Mouse (Mus musculus) ES-E14 (cell line): Measurements from ENCODE around the gene Birc5. TPM values are rescaled to one million over a fixed set of nuclear protein-coding genes. Genes with fewer than 3 reads are reported as not detected.

Source experiments
- DNase-seq: peaks from one replicate; pipeline ENCODE4 v3.0.0-alpha.2; 2013; ENCODE audit warnings: low read depth, low spot score
- H3K27ac ChIP-seq: 2 replicates; pipeline ENCODE4 v1.5.1; 2012; ENCODE audit warnings: low read depth, mild to moderate bottlenecking, low read length, moderate library complexity, mixed read lengths; ENCODE audit not compliant: poor library complexity, insufficient read depth, severe bottlenecking
- H3K36me3 ChIP-seq: 2 replicates; pipeline ENCODE4 v1.6.1; 2012; ENCODE audit warnings: mild to moderate bottlenecking, low read length, moderate library complexity, mixed read lengths; ENCODE audit not compliant: control insufficient read depth, poor library complexity, insufficient read depth, severe bottlenecking
- H3K4me1 ChIP-seq, 2 experiments: fragments of 150-350 bp in 1 of 2; sonication (generic) in 1 of 2; 2 replicates each; pipeline ENCODE4 v1.6.1; 2012; ENCODE audit warnings: low read length in 2 of 2, mild to moderate bottlenecking in 1 of 2, mixed read lengths in 1 of 2; ENCODE audit not compliant: control insufficient read depth in 2 of 2, insufficient read depth in 2 of 2, poor library complexity in 1 of 2
- H3K4me3 ChIP-seq, 2 experiments: fragments of 150-350 bp in 1 of 2; sonication (generic) in 1 of 2; 2 replicates each; pipeline ENCODE4 v1.5.1; 2012; ENCODE audit warnings: low read length in 2 of 2, low read depth in 1 of 2, mild to moderate bottlenecking in 1 of 2, mixed read lengths in 1 of 2; ENCODE audit not compliant: insufficient read depth in 1 of 2, poor library complexity in 1 of 2, severe bottlenecking in 1 of 2
- H3K9ac ChIP-seq: 2 replicates; pipeline ENCODE4 v1.6.1; 2012; ENCODE audit warnings: low read depth, mild to moderate bottlenecking, low read length, mixed read lengths; ENCODE audit not compliant: poor library complexity, insufficient read depth, severe bottlenecking
- H3K9me3 ChIP-seq: fragments of 150-350 bp; sonication (generic); 2 replicates; pipeline ENCODE4 v1.6.1; 2012; ENCODE audit warnings: low read depth, mild to moderate bottlenecking, low read length; ENCODE audit not compliant: control insufficient read depth, insufficient read depth
- CHD2 ChIP-seq: IDR thresholded peaks from 2 replicates; pipeline ENCODE4 v1.6.1; 2014; ENCODE audit warnings: mild to moderate bottlenecking, low read depth, low read length, inconsistent platforms
- HCFC1 ChIP-seq: IDR thresholded peaks from 2 replicates; pipeline ENCODE4 v1.6.1; 2012; ENCODE audit warnings: low read length, inconsistent platforms, borderline replicate concordance; ENCODE audit not compliant: insufficient read depth
- MAFK ChIP-seq: IDR thresholded peaks from 2 replicates; pipeline ENCODE4 v1.6.1; 2014; ENCODE audit warnings: mild to moderate bottlenecking, low read depth, low read length, inconsistent platforms; ENCODE audit not compliant: insufficient read depth
- ZC3H11A ChIP-seq: IDR thresholded peaks from 2 replicates; pipeline ENCODE4 v1.6.1; 2012; ENCODE audit warnings: low read depth, mild to moderate bottlenecking, inconsistent platforms, low read length, borderline replicate concordance
- ZNF384 ChIP-seq: IDR thresholded peaks from 2 replicates; pipeline ENCODE4 v1.6.1; 2012; ENCODE audit warnings: low read depth, low read length, inconsistent platforms
- in situ Hi-C, 2 experiments: fragments of 600-800 bp; cut with MboI; formaldehyde crosslinking; loops; one replicate each; pipeline ENCODE4 v1.15.1; 2025; ENCODE audit warnings: low sequenced_read_pairs in 2 of 2, inconsistent platforms in 1 of 2; ENCODE audit not compliant: unreplicated experiment in 2 of 2
- total RNA-seq: library from RNA; depleted of rRNA; stranded (reverse); fragments of 300-350 nt; gene quantifications from 2 replicates; pipeline ENCODE4 v1.2.3, GENCODE M21; 2012

The Birc5 gene
- total RNA-seq, 1 experiment = 166 TPM

GRCm38 (mm10) chr11:117878892-117879291 is 29.8 kb downstream of the Birc5 start:
- Histone ChIP-seq H3K9me3 (no peaks in the 10 kb centered on the region), H3K9ac (peak overlapping the region; percentile 57; the same call in 1 of the 2 replicates), H3K4me1 (peaks cover 22 to 52% of the 10 kb centered on the region in 2 experiments), H3K4me3 (peak overlapping the region; percentile 53 to 58; a peak in 3 of 4 replicates), H3K27ac (no peak overlapping the region; the same call in 1 of the 2 replicates), H3K36me3 (no peaks in the 10 kb centered on the region)
- DNase-seq = no peak
- no peak for TF ChIP-seq HCFC1
- TF ChIP-seq MAFK = no peak
- no peak for TF ChIP-seq ZNF384
- TF ChIP-seq CHD2 = no peak
- TF ChIP-seq ZC3H11A = no peak
- in situ Hi-C loops = no loop called here

GRCm38 (mm10) chr11:117879676-117880075 is 30.6 kb downstream of the Birc5 start:
- TF ChIP-seq ZC3H11A (no peak), ZNF384 (no peak), HCFC1 (no peak), CHD2 (no peak), MAFK (no peak)
- no peak overlapping the region for H3K27ac ChIP-seq
- H3K4me1 ChIP-seq = peaks cover 22 to 49% of the 10 kb centered on the region in 2 experiments
- H3K9me3 ChIP-seq = no peaks in the 10 kb centered on the region
- H3K9ac ChIP-seq = peak overlapping the region; percentile 34
- no peak for DNase-seq
- in situ Hi-C loops = no loop called here
- no peaks in the 10 kb centered on the region for H3K36me3 ChIP-seq
- peak overlapping the region; percentile 17 to 19; a peak in 2 of 4 replicates for H3K4me3 ChIP-seq

- Histone ChIP-seq H3K36me3 (no peaks in the 10 kb centered on the region), H3K9me3 (no peaks in the 10 kb centered on the region), H3K4me3 (no peak overlapping the region), H3K27ac (no peak overlapping the region), H3K4me1 (peaks cover 19 to 42% of the 10 kb centered on the region in 2 experiments), H3K9ac (no peak overlapping the region)
- no peak for DNase-seq
- no peak for TF ChIP-seq CHD2
- no peak for TF ChIP-seq MAFK
- TF ChIP-seq ZC3H11A = no peak
- TF ChIP-seq ZNF384 = no peak
- no peak for TF ChIP-seq HCFC1
- in situ Hi-C loops = no loop called here
These were observed 31.4 kb downstream of the Birc5 start for GRCm38 (mm10) chr11:117880336-117880976.

- in situ Hi-C loops = no loop called here
- no peaks in the 10 kb centered on the region for H3K36me3 ChIP-seq
- no peak for TF ChIP-seq CHD2
- TF ChIP-seq ZNF384 = no peak
- no peak for TF ChIP-seq MAFK
- TF ChIP-seq HCFC1 = no peak
- no peak for TF ChIP-seq ZC3H11A
- H3K9me3 ChIP-seq = no peaks in the 10 kb centered on the region
- H3K9ac ChIP-seq = no peak overlapping the region
- H3K27ac ChIP-seq = no peak overlapping the region
- DNase-seq = no peak
- peaks cover 17 to 40% of the 10 kb centered on the region in 2 experiments for H3K4me1 ChIP-seq
- no peak overlapping the region for H3K4me3 ChIP-seq
These were observed 31.9 kb downstream of the Birc5 start for GRCm38 (mm10) chr11:117880977-117881358.
